Comparison of ENCODE assay signal across 8 mouse cellular contexts in the genomic region with DNA sequence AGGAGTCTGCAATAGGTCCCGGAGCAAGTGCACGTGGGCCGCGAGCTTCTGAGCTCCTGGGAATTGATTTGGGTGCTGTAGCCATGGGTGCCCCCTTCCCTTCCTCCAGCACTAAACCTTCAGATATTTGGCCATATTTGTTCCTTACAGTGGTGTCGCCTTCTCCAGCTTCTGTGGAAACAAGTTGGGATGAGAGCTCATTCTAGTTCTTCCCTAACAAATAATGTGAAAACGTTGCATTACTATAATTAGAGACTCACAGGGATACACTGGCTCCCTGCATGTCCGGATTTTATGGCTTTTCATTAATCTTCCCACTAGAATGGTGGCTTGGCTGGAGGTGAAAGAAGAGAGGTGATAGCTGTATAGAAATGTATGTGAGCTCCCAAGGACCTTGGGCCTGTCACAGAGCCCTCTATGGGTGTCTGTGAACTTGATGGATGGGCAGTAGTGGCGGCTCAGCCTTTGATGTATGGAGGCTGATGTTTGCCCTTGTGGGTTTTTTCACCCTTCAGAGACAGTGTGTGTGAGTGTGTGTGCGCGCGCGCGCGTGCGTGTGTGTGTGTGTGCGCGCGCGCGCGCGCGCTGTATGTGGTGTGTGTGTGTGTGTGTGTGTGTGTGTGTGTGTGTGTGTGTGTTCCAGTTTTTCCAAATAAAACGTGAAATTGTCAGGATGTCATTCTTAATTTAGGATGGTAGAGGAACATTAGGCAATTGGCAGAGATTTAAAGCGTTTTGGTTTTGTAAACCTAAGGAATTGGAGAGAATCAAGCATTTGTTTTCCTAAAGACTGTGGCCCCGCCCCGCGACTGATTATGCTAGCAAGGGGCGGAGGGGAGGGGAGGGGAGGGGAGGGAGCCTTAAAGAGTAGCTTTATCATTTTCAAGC. TPM values are rescaled to one million over a fixed set of nuclear protein-coding genes. Genes with fewer than 3 reads are reported as not detected.
DNase-seq lines count a peak whose midpoint lies in the region; ATAC-seq and TF ChIP-seq lines count a peak whose summit lies in the region.

No protein-coding gene starts in this region.

- H3K36me3 ChIP-seq in kidney, embryonic 14.5 days (ENCODE audit: control insufficient read depth, insufficient read depth, low read length): no peaks in the 10 kb centered on the region
- H3K36me3 ChIP-seq in kidney, adult 2 months (ENCODE audit: control insufficient read depth, insufficient read depth, low read length): no peaks in the 10 kb centered on the region
- no peaks in the 10 kb centered on the region for H3K36me3 ChIP-seq in forebrain, embryonic 10.5 days (replicated peaks)

- peak; percentile 33; the same call in 1 of the 2 replicates for ATAC-seq in kidney, embryonic 14.5 days (ENCODE audit: low FRiP score, low TSS enrichment)

- peaks cover 14% of the 10 kb centered on the region; the same call in 1 of the 2 replicates for H3K4me1 ChIP-seq in kidney, embryonic 14.5 days (ENCODE audit: control insufficient read depth, insufficient read depth, low read length)
- H3K4me1 ChIP-seq in kidney, adult 2 months (ENCODE audit: control insufficient read depth, insufficient read depth, low read length): peaks cover 3% of the 10 kb centered on the region; the same call in 1 of the 2 replicates
- H3K4me1 ChIP-seq in forebrain, embryonic 10.5 days: peaks cover 35% of the 10 kb centered on the region

- H3K4me2 ChIP-seq in kidney, embryonic 14.5 days (replicated peaks; ENCODE audit: low read depth, low read length): peak overlapping the region; percentile 90

- H3K27me3 ChIP-seq in kidney, embryonic 14.5 days (ENCODE audit: control insufficient read depth, insufficient read depth, low read length): peaks cover 6% of the 10 kb centered on the region
- H3K27me3 ChIP-seq in kidney, adult 2 months (replicated peaks; ENCODE audit: control insufficient read depth, insufficient read depth, low read length): no peaks in the 10 kb centered on the region; the same call in 1 of the 2 replicates
- peaks cover 68% of the 10 kb centered on the region for H3K27me3 ChIP-seq in forebrain, embryonic 10.5 days (ENCODE audit: poor library complexity, severe bottlenecking)

- no peak for TF ChIP-seq POLR2A in kidney, adult 2 months (IDR thresholded peaks at IDR 0.05; ENCODE audit: low read depth, low read length)

- peak overlapping the region; percentile 73 for H3K4me3 ChIP-seq in kidney, embryonic 14.5 days (ENCODE audit: low read length)
- no peak overlapping the region for H3K4me3 ChIP-seq in kidney, adult 2 months (ENCODE audit: insufficient read depth, low read depth, low read length)
- peak overlapping the region; percentile 80 for H3K4me3 ChIP-seq in forebrain, embryonic 10.5 days
- peak overlapping the region; percentile 90 for H3K4me3 ChIP-seq in layer of hippocampus, adult 2 months

- H3K27ac ChIP-seq in kidney, embryonic 14.5 days (ENCODE audit: low read depth, low read length): no peak overlapping the region
- no peak overlapping the region for H3K27ac ChIP-seq in kidney, adult 2 months (ENCODE audit: insufficient read depth, low read depth, low read length)
- H3K27ac ChIP-seq in forebrain, embryonic 10.5 days: 0 out of 2 replicates have a peak overlapping the region, but pooled peaks have one; percentile 84
- H3K27ac ChIP-seq in layer of hippocampus, adult 2 months: peak overlapping the region; percentile 96

- TF ChIP-seq CTCF in kidney, adult 2 months (conservative IDR thresholded peaks at IDR 0.05; ENCODE audit: insufficient read depth, insufficient read length, low read depth, low read length): no peak
- TF ChIP-seq CTCF in layer of hippocampus, adult 2 months (conservative IDR thresholded peaks at IDR 0.05): no peak

- no peak for DNase-seq in kidney, adult 2 months
- peak; percentile 82 for DNase-seq in brain, adult 2 months (ENCODE audit: low read depth, low spot score)
- DNase-seq in forebrain, embryonic 10.5 days (ENCODE audit: extremely low spot score, low spot score): peak; percentile 33
- peak in 1 of 2 experiments; percentile 27 for DNase-seq in layer of hippocampus, adult 2 months (ENCODE audit: low spot score in 2 of 2)
- DNase-seq in lung, postnatal 10 days: peak; percentile 41
- DNase-seq in right cerebral cortex, postnatal 4 days: peak; percentile 63
- no peak for DNase-seq in urinary bladder, adult 18-20 months (ENCODE audit: low spot score in 2 of 2)

- H3K9me3 ChIP-seq in kidney, embryonic 14.5 days (ENCODE audit: control insufficient read depth, low read length): no peaks in the 10 kb centered on the region
- no peaks in the 10 kb centered on the region for H3K9me3 ChIP-seq in forebrain, embryonic 10.5 days

- H3K9ac ChIP-seq in kidney, embryonic 14.5 days (ENCODE audit: low read depth, low read length): peak overlapping the region; percentile 55

- under 1% methylated on average over 24 of the region's 29 CpGs for WGBS in kidney, embryonic 14.5 days
- 3% methylated on average over 29 of the region's 29 CpGs for WGBS in kidney, adult 2 months
- WGBS in forebrain, embryonic 10.5 days: under 1% methylated on average over 29 of the region's 29 CpGs

RNA-seq across cellular contexts. Expression of gene Arhgap20, which starts 1.3 kb away (rescaled TPM):
- polyA plus RNA-seq in kidney, embryonic 14.5 days (2014; fragmentation: Nextera tagmentation; extraction: Ambion mirVana): 4.8 and 5.7 TPM in 2 replicates
- polyA plus RNA-seq in kidney, adult 2 months (2012; rRNA removed): 0.09 and 0.11 TPM in 2 replicates
- 2.4 and 2.8 TPM in 2 replicates for polyA plus RNA-seq in forebrain, embryonic 10.5 days (2016; fragmentation: Nextera tagmentation; extraction: Ambion mirVana)
- 10 to 100 TPM; 62.9 to 66.6 TPM for total RNA-seq in layer of hippocampus, adult 2 months (2021)

Comparison
In these comparisons a context has a peak if more than half of its experiments do, and no peak if none do; other contexts are left out.
1. H3K27ac ChIP-seq: peak in forebrain, embryonic 10.5 days (single experiment) and layer of hippocampus, adult 2 months (single experiment); none in kidney, embryonic 14.5 days (single experiment) and kidney, adult 2 months (single experiment).
2. DNase-seq: peak in brain, adult 2 months (single experiment), forebrain, embryonic 10.5 days (single experiment), lung, postnatal 10 days (single experiment) and right cerebral cortex, postnatal 4 days (single experiment); none in kidney, adult 2 months (single experiment) and urinary bladder, adult 18-20 months (0 of 2).